Mouse (Mus musculus): ENCODE results near the gene A530032D15Rik. TPM values are rescaled to one million over a fixed set of nuclear protein-coding genes. Genes with fewer than 3 reads are reported as not detected.

The A530032D15Rik gene
- polyA plus RNA-seq (2012; ENCODE audit: low replicate concordance): 1.4 and 2.0 TPM in 2 replicates

GRCm38 (mm10) chr1:85109753-85110152 is at the start of gene A530032D15Rik:
Gene A530032D15Rik, minus strand, starts transcription at chr1:85109853.

GRCm38 (mm10) chr1:85099864-85100263 is 9.8 kb downstream of the A530032D15Rik start, which contains the start of gene Gm10553:
Gene Gm10553, plus strand, starts transcription at chr1:85100164.

Other genes starting within 250 kb of the A530032D15Rik start
- gene Slc16a14, start 174.7 kb downstream of the A530032D15Rik start, polyA plus RNA-seq (2012; ENCODE audit: low replicate concordance): 0.04 and 0.41 TPM in 2 replicates
- not detected in 2 replicates for gene Gm10553, start 9.7 kb downstream of the A530032D15Rik start, polyA plus RNA-seq (2012; ENCODE audit: low replicate concordance)
- gene C130026I21Rik, start 160.7 kb upstream of the A530032D15Rik start, polyA plus RNA-seq (2012; ENCODE audit: low replicate concordance): 3.1 and 4.6 TPM in 2 replicates